Mouse (Mus musculus) fat pad, adult 2 months (tissue): Measurements from ENCODE around the gene Mpc2.

Source experiments
- DNase-seq: peaks from one replicate; pipeline ENCODE4 v3.0.0-alpha.2; 2011; ENCODE audit warnings: low read depth, low spot score; ENCODE audit errors: extremely low read depth

Gene Mpc2

GRCm38 (mm10) chr1:165460360-165460800 is at the start of gene Mpc2, which contains the start of gene Dcaf6:
Gene Mpc2, plus strand, starts transcription at chr1:165460637.
Gene Dcaf6, minus strand, starts transcription at chr1:165460475.
- DNase-seq = peak; percentile 75

- no peak for DNase-seq
Observed at GRCm38 (mm10) chr1:165421357-165421915, 39.0 kb upstream of the Mpc2 start.

- DNase-seq = no peak
Observed at GRCm38 (mm10) chr1:165426254-165426653, 34.2 kb upstream of the Mpc2 start.

GRCm38 (mm10) chr1:165432883-165433282 is 27.6 kb upstream of the Mpc2 start:
- DNase-seq = no peak

- no peak for DNase-seq
Observed at GRCm38 (mm10) chr1:165438289-165439021, 22.0 kb upstream of the Mpc2 start.

- DNase-seq = no peak
Observed at GRCm38 (mm10) chr1:165440788-165441187, 19.6 kb upstream of the Mpc2 start.

- DNase-seq = no peak
Observed at GRCm38 (mm10) chr1:165441201-165441600, 19.2 kb upstream of the Mpc2 start.

GRCm38 (mm10) chr1:165441719-165442118 is 18.7 kb upstream of the Mpc2 start:
- DNase-seq = no peak

GRCm38 (mm10) chr1:165459041-165459502 is 1.4 kb upstream of the Mpc2 start:
- DNase-seq = no peak

- DNase-seq = no peak
Observed at GRCm38 (mm10) chr1:165459503-165460181, 795 bp upstream of the Mpc2 start.

GRCm38 (mm10) chr1:165460801-165461377 is 452 bp downstream of the Mpc2 start:
- peak; percentile 85 for DNase-seq

GRCm38 (mm10) chr1:165461681-165462080 is 1.2 kb downstream of the Mpc2 start:
- DNase-seq = no peak

- DNase-seq = peak; percentile 70
Observed at GRCm38 (mm10) chr1:165462861-165463260, 2.4 kb downstream of the Mpc2 start.

GRCm38 (mm10) chr1:165464574-165464973 is 4.1 kb downstream of the Mpc2 start:
- DNase-seq = peak; percentile 91

- DNase-seq = no peak
Observed at GRCm38 (mm10) chr1:165468971-165469370, 8.5 kb downstream of the Mpc2 start.

- no peak for DNase-seq
Observed at GRCm38 (mm10) chr1:165469717-165470116, 9.3 kb downstream of the Mpc2 start.

- no peak for DNase-seq
Observed at GRCm38 (mm10) chr1:165471490-165471889, 11.1 kb downstream of the Mpc2 start.

- peak; percentile 68 for DNase-seq
Observed at GRCm38 (mm10) chr1:165484688-165485233, 24.3 kb downstream of the Mpc2 start, which contains the start of gene Adcy10. Gene Adcy10, plus strand, starts transcription at chr1:165485183.

- no peak for DNase-seq
Observed at GRCm38 (mm10) chr1:165486108-165486507, 25.7 kb downstream of the Mpc2 start.

GRCm38 (mm10) chr1:165489197-165489596 is 28.8 kb downstream of the Mpc2 start:
- no peak for DNase-seq

- no peak for DNase-seq
Observed at GRCm38 (mm10) chr1:165498856-165499255, 38.4 kb downstream of the Mpc2 start.
